Mouse (Mus musculus) neutrophil, adult 5-6 weeks (primary cell): ENCODE data around the gene Atcay. TPM values are rescaled to one million over a fixed set of nuclear protein-coding genes. Genes with fewer than 3 reads are reported as not detected.

ENCODE experiments used
- ATAC-seq: fragments of 151-379, 151-347 bp; 2 replicates; pipeline ENCODE4 v1.8.0; 2017; ENCODE audit warnings: mild to moderate bottlenecking, moderate TSS enrichment; ENCODE audit not compliant: insufficient number of reproducible peaks, poor library complexity, low FRiP score, severe bottlenecking; ENCODE audit errors: extremely low read depth
- total RNA-seq: library from RNA; stranded (forward); fragments of 200-1000 nt; gene quantifications from 2 replicates; pipeline ENCODE4 v1.2.3, GENCODE M21; 2017

Atcay gene
- total RNA-seq, result not detected in 2 replicates

DNA sequence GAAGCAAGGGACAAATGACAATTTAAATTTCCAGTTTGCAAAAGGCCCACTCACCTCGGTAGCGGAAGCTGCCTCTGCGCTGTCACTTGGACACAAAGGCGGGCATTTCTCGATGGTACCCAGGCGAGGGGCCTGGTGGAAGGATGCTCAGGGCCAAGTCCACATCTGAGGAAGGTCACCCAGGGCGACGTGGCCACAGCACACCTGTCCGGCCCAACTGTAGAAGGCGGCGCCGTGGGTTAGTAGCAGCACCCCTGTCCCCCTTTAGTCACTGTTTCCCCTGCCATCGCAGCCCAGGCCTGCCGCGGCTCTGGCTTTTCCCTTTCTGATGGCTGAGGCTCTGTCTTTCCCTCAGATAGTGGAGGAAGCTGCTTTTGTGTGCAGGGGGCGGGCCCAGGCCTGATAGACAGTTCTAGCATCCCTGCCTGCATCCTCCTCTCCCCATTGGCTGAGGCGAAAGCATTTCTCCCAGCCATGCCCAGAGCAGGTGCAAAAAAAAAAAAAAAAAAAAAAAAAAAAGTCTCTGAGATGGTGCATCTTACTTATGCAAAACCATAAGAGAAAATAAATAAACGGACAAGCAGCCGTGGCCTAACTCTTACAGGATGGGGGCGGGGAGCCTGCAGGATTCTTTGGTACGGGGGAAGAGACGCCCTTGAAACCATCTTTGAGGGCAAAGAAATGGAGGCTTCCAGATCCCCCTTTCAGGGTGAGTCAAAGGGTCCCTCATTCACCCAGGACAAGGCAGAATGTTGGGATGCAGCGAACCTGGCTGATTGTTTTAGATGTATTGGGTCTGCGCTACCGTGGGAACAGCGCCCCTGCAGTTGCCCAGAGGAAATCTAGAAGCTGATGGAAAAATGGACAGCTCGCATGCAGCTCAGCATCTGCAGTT is at the start of gene Atcay:
Gene Atcay, minus strand, starts transcription at position 396 of the 895 bp plus-strand sequence.
- no peak for ATAC-seq

DNA sequence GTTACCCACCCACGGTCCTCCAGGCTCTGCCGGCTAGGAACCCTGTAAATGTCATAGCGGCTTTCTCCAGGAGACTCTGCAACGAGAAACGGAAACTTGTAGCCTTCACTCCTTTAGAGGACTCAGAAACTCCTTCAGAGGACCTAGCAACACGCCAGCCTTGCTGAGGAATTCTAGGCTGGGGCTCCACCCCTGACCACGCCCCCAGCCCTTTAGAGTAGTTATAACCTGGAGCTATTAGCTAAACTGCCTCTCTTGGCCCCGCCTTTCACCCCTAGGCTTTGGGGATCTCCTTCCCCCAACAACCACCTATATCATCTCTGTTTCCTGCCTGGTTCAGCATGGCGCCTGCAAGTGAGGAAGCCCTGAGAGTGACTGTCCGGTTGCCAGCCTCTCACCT is 48.9 kb upstream of the Atcay start:
- no peak for ATAC-seq

- no peak for ATAC-seq
Measured at GRCm38 (mm10) chr10:81277676-81278075, 47.0 kb upstream of the Atcay start.

- no peak for ATAC-seq
Measured at GRCm38 (mm10) chr10:81273842-81274241, 43.2 kb upstream of the Atcay start.

DNA sequence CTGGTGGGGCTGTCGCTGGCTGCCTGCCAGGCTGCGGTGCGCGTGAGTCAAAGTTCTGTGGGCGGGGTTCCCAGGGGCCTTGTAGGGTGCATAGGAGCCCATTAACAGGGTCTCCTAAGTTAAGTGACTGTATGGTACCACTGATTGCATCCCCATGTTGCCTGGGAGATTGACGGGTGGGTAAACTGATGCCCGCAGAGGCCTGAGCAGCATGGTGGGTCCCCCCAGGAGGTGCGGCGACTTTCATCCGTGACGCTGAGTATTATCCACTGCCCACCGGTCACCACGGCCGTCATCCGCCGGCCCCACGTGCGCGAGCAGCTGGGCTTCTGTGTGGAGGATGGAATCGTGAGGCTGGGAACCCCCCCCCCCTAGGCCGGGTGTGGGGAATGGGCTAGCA is 41.7 kb upstream of the Atcay start:
- no peak for ATAC-seq

DNA sequence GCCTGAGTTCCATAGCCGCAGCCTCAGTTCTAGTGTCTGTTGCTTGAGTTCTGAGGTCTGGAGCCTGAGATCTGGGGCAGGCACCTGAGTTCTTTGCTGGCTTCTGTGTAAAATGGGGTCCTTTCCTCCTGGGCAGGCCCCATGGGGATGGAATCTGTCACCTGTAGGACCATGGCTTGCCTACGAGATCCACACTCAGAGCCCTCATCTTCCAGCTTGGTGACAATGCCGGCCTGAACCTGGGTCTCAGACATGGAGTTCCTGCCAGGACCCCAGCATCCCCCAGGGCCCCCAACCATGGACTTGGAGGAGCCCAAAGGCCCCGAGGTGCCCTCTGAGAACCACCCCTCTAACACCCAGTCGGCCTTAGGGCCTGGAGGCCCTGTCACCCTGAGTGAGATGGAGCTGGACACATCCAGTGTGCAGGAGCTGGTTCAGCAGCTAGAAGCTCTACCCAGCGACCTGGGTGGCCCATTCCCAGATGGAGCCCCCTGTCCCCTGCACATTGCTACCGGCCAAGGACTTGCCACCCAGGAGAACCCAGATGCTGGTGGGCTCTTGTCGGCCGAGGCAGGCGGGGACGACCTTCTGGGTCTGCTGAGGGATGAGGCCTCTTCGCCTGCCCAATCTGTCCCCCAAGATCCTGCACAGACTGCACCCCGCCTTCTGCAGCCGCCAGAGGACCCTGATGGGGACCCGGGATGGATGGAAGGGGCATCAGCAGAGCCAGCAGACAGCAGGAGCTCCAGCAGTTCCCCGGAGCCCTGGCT is 38.2 kb upstream of the Atcay start:
- no peak for ATAC-seq

GRCm38 (mm10) chr10:81268056-81268455 is 37.4 kb upstream of the Atcay start:
- ATAC-seq, result peak; percentile 58

DNA sequence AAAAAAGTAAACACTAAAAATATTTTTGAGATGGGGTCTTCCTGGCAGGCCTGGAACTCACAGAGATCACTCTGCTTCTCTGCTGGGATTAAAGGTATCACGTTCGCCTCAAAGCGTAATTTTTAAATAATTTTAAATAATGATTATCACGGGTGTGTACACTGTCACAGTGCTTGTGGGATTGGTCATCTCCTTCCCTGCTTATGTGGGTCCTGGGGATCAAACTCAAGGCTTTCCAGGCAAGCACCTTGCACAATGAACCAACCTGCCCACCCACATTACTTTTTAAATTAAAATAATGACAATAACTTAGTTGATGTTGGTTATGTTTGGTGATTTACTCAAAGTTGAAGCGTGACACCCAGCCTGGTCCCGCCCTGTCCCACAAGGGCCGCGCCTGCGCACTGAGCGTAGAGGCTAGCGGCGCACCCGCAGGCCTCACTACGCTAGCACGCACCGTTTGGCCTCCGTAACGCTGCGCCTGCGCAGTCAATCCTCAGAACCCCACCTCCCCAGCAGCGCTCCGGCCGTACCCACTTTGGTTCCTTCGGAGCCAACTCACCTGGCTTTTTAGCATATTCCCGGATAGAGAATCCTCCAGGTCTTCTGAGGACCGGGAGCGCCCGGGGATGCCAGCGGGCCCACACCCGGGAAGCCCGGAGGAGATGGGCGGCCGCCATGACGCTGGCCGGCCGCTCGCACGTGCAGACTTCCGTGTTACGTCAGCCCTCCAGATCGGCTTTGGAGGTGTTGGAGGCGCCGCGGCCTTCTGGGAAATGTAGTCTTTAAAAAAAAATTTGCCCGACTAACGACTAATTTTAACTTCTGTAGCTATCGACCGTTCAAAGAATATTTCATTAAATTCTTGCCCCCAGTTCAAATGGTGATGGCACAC is 35.8 kb upstream of the Atcay start, which contains the start of the genes Mrpl54 and Apba3:
Gene Mrpl54, minus strand, starts transcription at position 724 of the 895 bp plus-strand sequence.
Gene Apba3, plus strand, starts transcription at position 750 of the 895 bp plus-strand sequence.
- ATAC-seq, result peak; percentile 74

DNA sequence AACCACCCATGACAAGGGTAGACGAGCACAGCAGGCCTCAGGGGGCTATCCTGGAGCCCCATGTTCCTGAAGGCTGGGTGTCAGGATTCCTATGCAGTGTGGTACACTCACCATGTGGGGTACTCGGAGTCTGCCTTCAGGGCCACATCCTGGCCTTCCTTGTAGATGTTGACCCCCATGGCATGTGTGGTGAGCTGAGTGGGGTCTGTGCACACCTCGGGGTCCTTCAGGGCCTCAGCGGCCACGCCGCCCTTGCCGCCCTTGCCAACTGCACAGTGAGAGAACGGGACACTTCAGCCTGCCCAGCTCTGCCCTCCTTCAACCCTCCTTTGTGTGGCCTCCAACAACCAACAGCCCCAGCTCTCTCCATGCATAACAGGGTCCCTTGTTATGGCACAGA is 34.9 kb upstream of the Atcay start:
- ATAC-seq, result no peak

GRCm38 (mm10) chr10:81261025-81261424 is 30.4 kb upstream of the Atcay start:
- ATAC-seq, result no peak

- no peak for ATAC-seq
Measured at GRCm38 (mm10) chr10:81259225-81259884, 28.7 kb upstream of the Atcay start.

DNA sequence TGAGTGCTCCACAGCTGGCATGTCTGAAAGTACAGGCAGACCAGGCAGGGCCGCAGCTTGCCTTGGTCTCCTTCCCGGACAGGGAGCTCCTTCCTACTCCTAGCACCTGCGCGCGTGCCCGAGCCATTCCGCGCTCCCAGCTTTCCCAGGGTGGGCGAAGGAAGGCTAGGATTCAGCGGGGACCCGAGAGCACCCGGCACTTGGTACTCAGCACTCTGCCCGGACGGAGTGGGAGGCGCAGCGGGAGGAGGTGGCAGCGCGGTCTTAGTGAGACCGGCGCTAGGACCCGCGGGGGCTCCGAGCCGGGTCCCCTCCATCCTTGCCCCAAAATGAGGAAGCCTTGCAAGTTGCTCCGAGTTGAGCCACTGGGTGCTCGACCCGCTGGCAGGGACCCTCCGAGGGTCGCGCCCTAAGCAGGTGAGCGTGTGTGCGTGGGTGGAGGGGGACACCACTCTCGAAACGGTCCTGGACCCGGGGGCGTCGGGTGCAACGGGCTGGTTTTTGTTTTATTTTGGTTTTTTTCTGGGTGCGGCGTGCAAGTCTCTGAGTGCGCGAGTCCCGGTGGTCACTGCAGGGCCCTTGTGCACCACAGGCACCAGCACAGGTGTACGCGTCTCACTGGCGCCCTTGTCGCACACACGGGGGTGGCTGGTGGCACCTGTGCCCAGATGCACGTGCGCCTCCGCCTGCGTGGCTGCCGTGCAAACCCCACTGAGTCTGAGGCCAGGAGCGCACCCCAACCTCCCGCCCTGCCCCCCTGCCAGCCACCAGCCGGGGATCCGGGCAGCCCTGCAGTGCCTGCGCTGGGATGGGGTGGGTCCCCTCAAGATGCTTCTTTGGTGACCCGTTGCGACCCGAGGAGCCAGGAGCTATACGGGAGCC is 26.8 kb upstream of the Atcay start:
- peak; percentile 23; the same call in 1 of the 2 replicates for ATAC-seq

- ATAC-seq, result no peak
Measured at GRCm38 (mm10) chr10:81254886-81255285, 24.3 kb upstream of the Atcay start.

- ATAC-seq, result 0 out of 2 replicates have a peak, but pooled peaks have one; percentile 23
Measured at GRCm38 (mm10) chr10:81252424-81253419, 22.1 kb upstream of the Atcay start, which contains the start of gene Matk. TSS of gene Matk (plus strand) at chr10:81252935.

DNA sequence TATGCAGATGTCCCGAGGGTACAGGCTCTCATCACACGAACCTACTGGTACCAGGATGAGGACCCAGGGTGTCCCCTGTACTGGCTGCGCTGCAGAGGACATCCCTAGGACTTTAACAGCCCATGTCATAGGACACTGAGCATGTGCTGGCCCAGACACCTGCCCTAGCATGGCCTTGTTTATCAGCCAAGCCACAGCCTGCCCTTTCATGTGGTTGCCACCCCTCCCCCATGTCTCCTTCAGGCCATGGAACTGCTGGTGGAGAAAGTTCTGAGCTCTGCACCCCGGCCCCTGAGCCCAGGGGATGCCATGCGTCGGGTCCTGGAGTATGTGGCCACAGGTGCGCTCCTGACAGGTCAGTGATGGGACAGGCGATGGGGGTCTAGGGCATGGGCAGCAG is 18.8 kb upstream of the Atcay start:
- no peak for ATAC-seq

DNA sequence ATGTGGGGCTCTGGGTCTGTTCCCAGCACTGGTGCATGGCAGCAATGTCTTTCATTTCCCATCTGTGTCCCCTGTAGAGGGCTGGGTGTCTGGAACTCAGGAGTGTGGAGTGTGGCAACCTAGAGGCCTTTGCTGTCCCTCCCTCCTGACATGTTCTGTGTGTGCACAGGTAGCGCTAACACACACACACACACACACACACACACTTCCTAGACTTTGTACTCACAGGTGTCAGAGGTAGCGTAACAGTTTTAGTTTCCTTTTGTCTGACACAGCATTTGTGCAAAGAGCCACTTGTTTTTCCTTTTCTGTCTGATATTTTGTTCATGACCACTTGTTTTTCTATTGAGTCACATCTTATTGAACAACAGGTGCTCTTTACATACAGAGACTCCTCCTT is 17.2 kb upstream of the Atcay start:
- ATAC-seq, result no peak
